Mouse (Mus musculus): Measurements from ENCODE around the gene Cyb5d2. TPM values are rescaled to one million over a fixed set of nuclear protein-coding genes. Genes with fewer than 3 reads are reported as not detected.
"Not testable (repeated sequence)": the region's sequence is repeated elsewhere in the genome, so short reads cannot be mapped to it uniquely, and the experiment has no call there.

Cyb5d2 gene
- polyA plus RNA-seq, 1 experiment = 11.5 TPM

DNA sequence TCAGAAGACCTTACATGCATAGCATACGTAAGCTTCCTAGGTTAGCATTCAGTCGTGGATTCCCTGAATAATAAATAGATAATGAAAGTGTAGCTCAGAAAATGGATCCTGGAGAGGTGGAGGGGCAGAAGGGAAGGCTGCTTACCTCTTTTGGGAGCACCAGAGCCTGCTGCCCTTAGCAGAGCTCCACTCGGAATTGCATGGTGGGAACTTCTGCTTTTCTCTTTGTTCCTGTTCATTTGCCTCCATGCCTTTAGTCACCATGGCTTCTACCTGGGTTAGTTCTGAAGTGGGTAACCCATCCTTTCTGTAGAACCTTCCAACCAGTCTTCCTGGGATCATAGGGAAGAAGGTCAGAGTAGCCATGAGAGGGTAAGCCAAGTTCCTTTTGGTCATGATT, 13.4 kb downstream of the Cyb5d2 start:
- H3K27ac ChIP-seq (ENCODE audit: insufficient read depth, low read depth, low read length) = no peak overlapping the region
- no peaks in the 10 kb centered on the region for H3K27me3 ChIP-seq (replicated peaks; ENCODE audit: control insufficient read depth, insufficient read depth, low read length)
- H3K36me3 ChIP-seq (ENCODE audit: control insufficient read depth, insufficient read depth, low read length) = no peaks in the 10 kb centered on the region
- WGBS = 86% methylated on average over 3 of the region's 3 CpGs
- no peak overlapping the region for H3K4me3 ChIP-seq (ENCODE audit: insufficient read depth, low read depth, low read length)
- H3K4me1 ChIP-seq (ENCODE audit: control insufficient read depth, insufficient read depth, low read length) = no peaks in the 10 kb centered on the region
- DNase-seq = no peak
- TF ChIP-seq CTCF (conservative IDR thresholded peaks at IDR 0.05; ENCODE audit: insufficient read depth, insufficient read length, low read depth, low read length) (no peak), POLR2A (IDR thresholded peaks at IDR 0.05; ENCODE audit: low read depth, low read length) (no peak)

DNA sequence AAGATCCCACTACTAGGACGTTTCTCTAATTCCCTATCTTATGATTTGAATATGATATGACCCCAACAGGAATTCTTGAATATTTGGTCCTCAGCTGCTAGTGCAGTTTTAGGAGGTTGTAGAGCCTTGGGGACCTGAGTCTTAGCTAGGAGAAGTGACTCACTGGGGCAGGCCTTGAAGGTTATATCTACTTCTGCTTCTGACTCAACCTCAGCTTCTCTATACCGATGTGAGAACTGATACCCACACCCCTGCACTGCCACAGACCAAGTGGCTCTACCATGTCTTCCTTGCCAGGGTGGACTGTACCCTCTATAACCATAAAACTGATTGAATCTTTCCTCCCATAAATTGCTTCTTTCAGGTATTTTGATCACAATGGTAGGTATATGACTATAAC, 13.8 kb downstream of the Cyb5d2 start:
- H3K4me1 ChIP-seq (ENCODE audit: control insufficient read depth, insufficient read depth, low read length) = no peaks in the 10 kb centered on the region
- H3K36me3 ChIP-seq (ENCODE audit: control insufficient read depth, insufficient read depth, low read length) = no peaks in the 10 kb centered on the region
- no peak for DNase-seq
- H3K4me3 ChIP-seq (ENCODE audit: insufficient read depth, low read depth, low read length) = no peak overlapping the region
- WGBS = 77% methylated on average over 2 of the region's 2 CpGs
- TF ChIP-seq CTCF (conservative IDR thresholded peaks at IDR 0.05; ENCODE audit: insufficient read depth, insufficient read length, low read depth, low read length) (no peak), POLR2A (IDR thresholded peaks at IDR 0.05; ENCODE audit: low read depth, low read length) (no peak)
- H3K27me3 ChIP-seq (replicated peaks; ENCODE audit: control insufficient read depth, insufficient read depth, low read length) = no peaks in the 10 kb centered on the region
- no peak overlapping the region for H3K27ac ChIP-seq (ENCODE audit: insufficient read depth, low read depth, low read length)

DNA sequence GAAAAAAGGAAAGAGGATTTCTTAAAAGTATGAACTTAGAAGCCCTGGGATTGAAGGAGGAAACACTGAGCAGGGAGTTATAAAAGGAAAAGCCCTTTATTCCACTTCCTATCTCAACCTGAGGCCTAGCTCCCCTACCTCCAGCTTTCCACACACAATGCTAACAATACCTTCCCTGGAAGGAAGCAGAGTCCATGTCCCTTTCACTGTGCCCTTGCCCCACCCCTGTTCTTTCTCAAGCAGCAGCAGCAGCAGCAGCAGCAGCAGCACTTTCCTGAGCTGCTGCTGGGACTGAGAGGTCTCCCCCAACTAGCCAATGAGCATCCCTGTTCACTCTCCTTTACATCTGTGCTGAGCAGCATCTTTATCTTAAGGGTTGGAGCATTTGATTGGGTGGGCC, 17.0 kb downstream of the Cyb5d2 start:
- TF ChIP-seq POLR2A (IDR thresholded peaks at IDR 0.05; ENCODE audit: low read depth, low read length) = no peak
- no peak for TF ChIP-seq CTCF (conservative IDR thresholded peaks at IDR 0.05; ENCODE audit: insufficient read depth, insufficient read length, low read depth, low read length)
- H3K27ac ChIP-seq (ENCODE audit: insufficient read depth, low read depth, low read length) = no peak overlapping the region
- DNase-seq = no peak

DNA sequence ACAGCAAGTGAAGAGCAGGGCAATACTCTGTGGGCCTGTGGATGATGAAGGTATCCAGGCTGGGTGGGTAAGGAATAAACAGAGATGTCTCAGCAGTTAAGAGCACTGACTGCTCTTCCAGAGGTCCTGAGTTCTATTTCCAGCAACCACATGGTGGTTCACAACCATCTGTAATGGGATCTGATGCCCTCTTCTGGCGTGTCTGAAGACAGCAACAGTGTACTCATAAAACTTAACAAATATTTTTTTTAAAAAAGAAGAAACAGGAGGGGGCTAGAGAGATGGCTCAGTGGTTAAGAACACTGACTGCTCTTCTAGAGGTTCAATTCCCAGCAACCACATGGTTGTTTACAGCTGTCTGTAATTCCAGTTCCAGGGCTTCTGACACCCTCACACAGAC, 23.3 kb downstream of the Cyb5d2 start:
- WGBS = 51% methylated on average over 1 of the region's 1 CpGs
- H3K27ac ChIP-seq (ENCODE audit: insufficient read depth, low read depth, low read length); H3K4me1 ChIP-seq (ENCODE audit: control insufficient read depth, insufficient read depth, low read length); DNase-seq; H3K36me3 ChIP-seq (ENCODE audit: control insufficient read depth, insufficient read depth, low read length); H3K27me3 ChIP-seq (replicated peaks; ENCODE audit: control insufficient read depth, insufficient read depth, low read length); H3K4me3 ChIP-seq (ENCODE audit: insufficient read depth, low read depth, low read length): not testable (repeated sequence)

More for the DNA sequence above, 17.0 kb downstream of the Cyb5d2 start:
- no peaks in the 10 kb centered on the region for H3K36me3 ChIP-seq (ENCODE audit: control insufficient read depth, insufficient read depth, low read length)
- H3K4me1 ChIP-seq (ENCODE audit: control insufficient read depth, insufficient read depth, low read length) = no peaks in the 10 kb centered on the region
- H3K4me3 ChIP-seq (ENCODE audit: insufficient read depth, low read depth, low read length) = no peak overlapping the region
- H3K27me3 ChIP-seq (replicated peaks; ENCODE audit: control insufficient read depth, insufficient read depth, low read length) = no peaks in the 10 kb centered on the region

GRCm38 (mm10) chr11:72771461-72771860, 24.5 kb downstream of the Cyb5d2 start:
- no peak for DNase-seq
- Histone ChIP-seq H3K4me3 (ENCODE audit: insufficient read depth, low read depth, low read length) (no peak overlapping the region), H3K36me3 (ENCODE audit: control insufficient read depth, insufficient read depth, low read length) (no peaks in the 10 kb centered on the region), H3K27me3 (replicated peaks; ENCODE audit: control insufficient read depth, insufficient read depth, low read length) (no peaks in the 10 kb centered on the region), H3K27ac (ENCODE audit: insufficient read depth, low read depth, low read length) (no peak overlapping the region), H3K4me1 (ENCODE audit: control insufficient read depth, insufficient read depth, low read length) (no peaks in the 10 kb centered on the region)
- WGBS = 51% methylated on average over 4 of the region's 4 CpGs
- no peak for TF ChIP-seq CTCF (conservative IDR thresholded peaks at IDR 0.05; ENCODE audit: insufficient read depth, insufficient read length, low read depth, low read length)
- no peak for TF ChIP-seq POLR2A (IDR thresholded peaks at IDR 0.05; ENCODE audit: low read depth, low read length)

DNA sequence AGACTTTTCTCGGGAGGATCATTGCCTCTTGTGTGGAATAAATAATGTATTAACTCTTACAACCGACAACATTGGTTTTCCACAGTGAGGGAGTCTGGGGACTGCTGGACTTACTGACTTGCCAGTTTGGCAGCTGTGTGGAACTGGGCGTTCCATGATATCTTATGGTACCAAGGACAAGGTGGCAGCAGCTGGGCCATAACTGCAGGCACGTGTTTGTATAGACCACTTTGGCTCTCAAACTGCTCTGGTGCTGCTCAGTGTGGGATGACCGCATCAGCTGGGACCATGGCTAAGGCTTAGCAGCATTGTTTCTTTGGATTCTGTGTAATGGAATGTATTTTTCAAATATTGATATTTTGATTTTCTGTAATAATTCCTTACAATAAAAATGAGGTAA, 25.1 kb downstream of the Cyb5d2 start:
- TF ChIP-seq POLR2A (IDR thresholded peaks at IDR 0.05; ENCODE audit: low read depth, low read length) (no peak), CTCF (conservative IDR thresholded peaks at IDR 0.05; ENCODE audit: insufficient read depth, insufficient read length, low read depth, low read length) (no peak)
- 75% methylated on average over 5 of the region's 5 CpGs for WGBS
- Histone ChIP-seq H3K36me3 (ENCODE audit: control insufficient read depth, insufficient read depth, low read length) (no peaks in the 10 kb centered on the region), H3K4me1 (ENCODE audit: control insufficient read depth, insufficient read depth, low read length) (no peaks in the 10 kb centered on the region), H3K4me3 (ENCODE audit: insufficient read depth, low read depth, low read length) (no peak overlapping the region), H3K27me3 (replicated peaks; ENCODE audit: control insufficient read depth, insufficient read depth, low read length) (no peaks in the 10 kb centered on the region), H3K27ac (ENCODE audit: insufficient read depth, low read depth, low read length) (no peak overlapping the region)
- DNase-seq = no peak

GRCm38 (mm10) chr11:72770324-72770723, 25.6 kb downstream of the Cyb5d2 start:
- no peak for TF ChIP-seq CTCF (conservative IDR thresholded peaks at IDR 0.05; ENCODE audit: insufficient read depth, insufficient read length, low read depth, low read length)
- no peak for TF ChIP-seq POLR2A (IDR thresholded peaks at IDR 0.05; ENCODE audit: low read depth, low read length)
- no peak for DNase-seq
- no peak overlapping the region for H3K4me3 ChIP-seq (ENCODE audit: insufficient read depth, low read depth, low read length)
- H3K4me1 ChIP-seq (ENCODE audit: control insufficient read depth, insufficient read depth, low read length) = no peaks in the 10 kb centered on the region
- H3K36me3 ChIP-seq (ENCODE audit: control insufficient read depth, insufficient read depth, low read length) = no peaks in the 10 kb centered on the region
- WGBS = 97% methylated on average over 3 of the region's 3 CpGs
- H3K27ac ChIP-seq (ENCODE audit: insufficient read depth, low read depth, low read length) = no peak overlapping the region
- H3K27me3 ChIP-seq (replicated peaks; ENCODE audit: control insufficient read depth, insufficient read depth, low read length) = no peaks in the 10 kb centered on the region

DNA sequence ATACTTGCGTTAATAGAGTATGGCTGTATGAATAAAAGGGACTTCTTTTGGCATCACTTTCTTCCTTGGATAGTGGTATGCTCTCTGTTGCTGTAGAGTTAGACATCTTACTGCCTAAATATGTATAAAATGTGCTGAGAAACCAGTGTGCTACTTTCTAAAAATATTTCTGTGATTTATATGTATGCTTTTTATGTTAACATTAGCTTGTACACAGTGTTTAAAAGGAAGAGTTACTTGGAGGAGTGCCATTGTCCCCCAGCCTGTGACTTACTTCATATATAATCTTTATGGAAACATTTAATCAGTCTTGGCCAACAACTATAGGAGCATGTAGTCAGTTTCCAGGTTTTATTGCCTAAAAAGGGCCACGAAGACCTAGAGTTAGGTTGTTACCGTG, 26.9 kb downstream of the Cyb5d2 start:
- Histone ChIP-seq H3K27me3 (replicated peaks; ENCODE audit: control insufficient read depth, insufficient read depth, low read length) (no peaks in the 10 kb centered on the region), H3K4me3 (ENCODE audit: insufficient read depth, low read depth, low read length) (no peak overlapping the region), H3K27ac (ENCODE audit: insufficient read depth, low read depth, low read length) (no peak overlapping the region), H3K36me3 (ENCODE audit: control insufficient read depth, insufficient read depth, low read length) (no peaks in the 10 kb centered on the region), H3K4me1 (ENCODE audit: control insufficient read depth, insufficient read depth, low read length) (no peaks in the 10 kb centered on the region)
- 90% methylated on average over 3 of the region's 3 CpGs for WGBS
- TF ChIP-seq CTCF (conservative IDR thresholded peaks at IDR 0.05; ENCODE audit: insufficient read depth, insufficient read length, low read depth, low read length) (no peak), POLR2A (IDR thresholded peaks at IDR 0.05; ENCODE audit: low read depth, low read length) (no peak)
- DNase-seq = no peak
